Mouse (Mus musculus) MEL (cell line): ENCODE measurements at regions not wholly inside any gene's neighbourhood (a gene's known extent, or its start where the extent isn't known, plus 50 kb on each side); places are given as distances from the start of the nearest gene placed in this dataset.

ENCODE experiments used
- DNase-seq: peaks from one replicate; pipeline ENCODE4 v3.0.0; 2011; ENCODE audit warnings: low read depth, low spot score
- H3K27ac ChIP-seq: 2 replicates; pipeline ENCODE4 v1.5.1; 2012; ENCODE audit warnings: low read depth, mild to moderate bottlenecking, control low read depth, low read length, moderate library complexity; ENCODE audit not compliant: control insufficient read depth
- H3K27me3 ChIP-seq, 2 experiments: fragments of 150-350 bp in 1 of 2; sonication (generic) in 1 of 2; 2 replicates each; pipeline ENCODE4 v1.6.1; 2012; ENCODE audit warnings: low read length in 2 of 2, mild to moderate bottlenecking in 2 of 2, improper control_type of control experiment in 1 of 2, moderate library complexity in 1 of 2; ENCODE audit not compliant: insufficient read depth in 2 of 2, control insufficient read depth in 1 of 2
- H3K36me3 ChIP-seq, 2 experiments: 2 replicates each; pipeline ENCODE4 v1.6.1; 2012 to 2014; ENCODE audit warnings: low read length in 2 of 2, improper control_type of control experiment in 1 of 2, inconsistent platforms in 1 of 2, mild to moderate bottlenecking in 1 of 2; ENCODE audit not compliant: insufficient read depth in 2 of 2, control insufficient read depth in 1 of 2
- H3K4me1 ChIP-seq, 2 experiments: fragments of 150-350 bp in 1 of 2; sonication (generic) in 1 of 2; 2 replicates each; pipeline ENCODE4 v1.6.1; 2012; ENCODE audit warnings: low read length in 2 of 2, improper control_type of control experiment in 1 of 2, mild to moderate bottlenecking in 1 of 2; ENCODE audit not compliant: insufficient read depth in 2 of 2, control insufficient read depth in 1 of 2
- H3K4me3 ChIP-seq, 2 experiments: fragments of 150-350 bp in 1 of 2; sonication (generic) in 1 of 2; 2 replicates each; pipeline ENCODE4 v1.5.1; 2012; ENCODE audit warnings: low read depth in 2 of 2, low read length in 2 of 2, mild to moderate bottlenecking in 2 of 2, moderate library complexity in 2 of 2, control low read depth in 1 of 2, improper control_type of control experiment in 1 of 2; ENCODE audit not compliant: control insufficient read depth in 1 of 2, insufficient read depth in 1 of 2
- H3K79me2 ChIP-seq: 2 replicates; pipeline ENCODE4 v1.6.1; 2012; ENCODE audit warnings: mild to moderate bottlenecking, low read length, moderate library complexity; ENCODE audit not compliant: control insufficient read depth, poor library complexity, insufficient read depth
- H3K9ac ChIP-seq: 2 replicates; pipeline ENCODE4 v1.6.1; 2012; ENCODE audit warnings: low read depth, mild to moderate bottlenecking, control low read depth, low read length, moderate library complexity; ENCODE audit not compliant: control insufficient read depth, poor library complexity, severe bottlenecking
- H3K9me3 ChIP-seq: fragments of 150-350 bp; sonication (generic); replicated peaks from 2 replicates; pipeline ENCODE4 v1.6.1; 2012; ENCODE audit warnings: mild to moderate bottlenecking, low read length, improper control_type of control experiment, moderate library complexity; ENCODE audit not compliant: insufficient read depth
- BHLHE40 ChIP-seq: IDR thresholded peaks from 2 replicates; pipeline ENCODE4 v1.6.1; 2012; ENCODE audit warnings: low read depth, mild to moderate bottlenecking, inconsistent platforms, low read length, improper control_type of control experiment, borderline replicate concordance
- CHD2 ChIP-seq: IDR thresholded peaks from 2 replicates; pipeline ENCODE4 v1.6.1; 2011; ENCODE audit warnings: low read length, improper control_type of control experiment
- CTCF ChIP-seq, 3 experiments: IDR thresholded peaks in 2 of 3; conservative IDR thresholded peaks in 1 of 3; 2 replicates each; pipeline ENCODE4 v1.5.1; 2011 to 2012; ENCODE audit warnings: low read length in 3 of 3, low read depth in 2 of 3, mild to moderate bottlenecking in 2 of 3, improper control_type of control experiment in 1 of 3, inconsistent platforms in 1 of 3, mixed read lengths in 1 of 3, moderate library complexity in 1 of 3; ENCODE audit not compliant: control insufficient read depth in 1 of 3, insufficient read depth in 1 of 3, poor library complexity in 1 of 3, severe bottlenecking in 1 of 3
- E2F4 ChIP-seq: IDR thresholded peaks from 2 replicates; pipeline ENCODE4 v1.6.1; 2011; ENCODE audit warnings: low read depth, low read length, improper control_type of control experiment, borderline replicate concordance
- ETS1 ChIP-seq: IDR thresholded peaks from 2 replicates; pipeline ENCODE4 v1.6.1; 2012; ENCODE audit warnings: low read depth, mild to moderate bottlenecking, inconsistent platforms, low read length, improper control_type of control experiment, moderate library complexity
- GABPA ChIP-seq: IDR thresholded peaks from 2 replicates; pipeline ENCODE4 v1.6.1; 2012; ENCODE audit warnings: low read depth, mild to moderate bottlenecking, inconsistent platforms, low read length, improper control_type of control experiment, moderate library complexity
- GATA1 ChIP-seq: IDR thresholded peaks from 2 replicates; pipeline ENCODE4 v1.6.1; 2011; ENCODE audit warnings: low read depth, low read length, improper control_type of control experiment
- HCFC1 ChIP-seq: IDR thresholded peaks from 2 replicates; pipeline ENCODE4 v1.6.1; 2012; ENCODE audit warnings: low read depth, mild to moderate bottlenecking, inconsistent platforms, low read length, improper control_type of control experiment, moderate library complexity
- KAT2A ChIP-seq: conservative IDR thresholded peaks from 2 replicates; pipeline ENCODE4 v1.6.1; 2012; ENCODE audit warnings: low read depth, low read length, improper control_type of control experiment, inconsistent platforms
- MAZ ChIP-seq: IDR thresholded peaks from 2 replicates; pipeline ENCODE4 v1.6.1; 2012; ENCODE audit warnings: low read depth, mild to moderate bottlenecking, inconsistent platforms, low read length, improper control_type of control experiment
- MYB ChIP-seq: IDR thresholded peaks from 2 replicates; pipeline ENCODE4 v1.6.1; 2011; ENCODE audit warnings: mild to moderate bottlenecking, low read depth, low read length, improper control_type of control experiment
- NELFE ChIP-seq: IDR thresholded peaks from 2 replicates; pipeline ENCODE4 v1.6.1; 2011; ENCODE audit warnings: low read depth, low read length, improper control_type of control experiment
- POLR2A ChIP-seq, 2 experiments: IDR thresholded peaks; 2 replicates each; pipeline ENCODE4 v1.6.1; 2011 to 2012; ENCODE audit warnings: low read length in 2 of 2, mild to moderate bottlenecking in 2 of 2, control low read depth in 1 of 2, improper control_type of control experiment in 1 of 2, low read depth in 1 of 2, moderate library complexity in 1 of 2; ENCODE audit not compliant: control insufficient read depth in 1 of 2, insufficient read depth in 1 of 2, poor library complexity in 1 of 2
- POLR2AphosphoS5 ChIP-seq: IDR thresholded peaks from 2 replicates; pipeline ENCODE4 v1.6.1; 2012; ENCODE audit warnings: low read depth, borderline replicate concordance, mild to moderate bottlenecking, inconsistent platforms, low read length, moderate library complexity, mixed read lengths
- RCOR1 ChIP-seq: IDR thresholded peaks from 2 replicates; pipeline ENCODE4 v1.6.1; 2012; ENCODE audit warnings: low read depth, mild to moderate bottlenecking, inconsistent platforms, low read length, improper control_type of control experiment
- SIN3A ChIP-seq: IDR thresholded peaks from 2 replicates; pipeline ENCODE4 v1.6.1; 2012; ENCODE audit warnings: low read length, improper control_type of control experiment, inconsistent platforms
- TAL1 ChIP-seq: IDR thresholded peaks from 2 replicates; pipeline ENCODE4 v1.6.1; 2012; ENCODE audit warnings: mild to moderate bottlenecking, inconsistent platforms, low read length, moderate library complexity, mixed read lengths
- TCF12 ChIP-seq: IDR thresholded peaks from 2 replicates; pipeline ENCODE4 v1.6.1; 2014; ENCODE audit warnings: low read depth, mild to moderate bottlenecking, inconsistent platforms, low read length, improper control_type of control experiment, moderate library complexity
- UBTF ChIP-seq: IDR thresholded peaks from 2 replicates; pipeline ENCODE4 v1.6.1; 2012; ENCODE audit warnings: low read depth, mild to moderate bottlenecking, inconsistent platforms, low read length, improper control_type of control experiment, moderate library complexity, borderline replicate concordance; ENCODE audit not compliant: insufficient read depth
- USF1 ChIP-seq: IDR thresholded peaks from 2 replicates; pipeline ENCODE4 v1.6.1; 2014; ENCODE audit warnings: low read depth, mild to moderate bottlenecking, inconsistent platforms, low read length, improper control_type of control experiment, moderate library complexity
- ZC3H11A ChIP-seq: IDR thresholded peaks from 2 replicates; pipeline ENCODE4 v1.6.1; 2012; ENCODE audit warnings: low read depth, mild to moderate bottlenecking, inconsistent platforms, low read length, improper control_type of control experiment
- ZKSCAN1 ChIP-seq: IDR thresholded peaks from 2 replicates; pipeline ENCODE4 v1.6.1; 2012; ENCODE audit warnings: low read depth, mild to moderate bottlenecking, inconsistent platforms, low read length, improper control_type of control experiment, moderate library complexity
- ZNF384 ChIP-seq: IDR thresholded peaks from 2 replicates; pipeline ENCODE4 v1.6.1; 2012; ENCODE audit warnings: low read depth, mild to moderate bottlenecking, inconsistent platforms, low read length, improper control_type of control experiment

DNA sequence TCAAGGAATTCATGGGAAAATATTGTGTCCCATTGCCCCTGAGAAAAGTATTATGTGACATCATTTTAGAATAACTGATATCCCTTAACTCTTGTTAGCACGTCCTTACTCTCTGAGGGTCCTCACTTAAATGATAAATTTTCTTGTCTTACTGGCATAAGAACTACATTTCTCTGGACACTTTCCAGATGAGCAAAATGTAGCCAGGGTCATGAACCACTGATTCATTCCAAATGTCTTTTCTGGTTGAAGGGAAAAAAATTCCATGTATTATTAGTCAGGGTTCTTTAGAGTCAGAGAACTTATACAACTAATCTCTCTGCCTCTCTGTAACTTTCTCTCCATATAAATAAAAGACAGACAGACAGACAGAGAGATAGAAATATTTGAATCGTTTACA lies 143.5 kb downstream of the Zfp330 start:
- H3K4me1 ChIP-seq: no peaks in the 10 kb centered on the region
- no peaks in the 10 kb centered on the region for H3K9me3 ChIP-seq
- no peak overlapping the region for H3K4me3 ChIP-seq
- TF ChIP-seq BHLHE40 (no peak), ZC3H11A (no peak), ZKSCAN1 (no peak), TCF12 (no peak), POLR2A (IDR thresholded peaks at IDR 0.05; ENCODE audit: control insufficient read depth in 1 of 2, insufficient read depth in 1 of 2, low read depth in 1 of 2, low read length in 2 of 2, poor library complexity in 1 of 2) (no peak), TAL1 (no peak), CHD2 (no peak), MAZ (no peak)
- H3K36me3 ChIP-seq: no peaks in the 10 kb centered on the region
- no peaks in the 10 kb centered on the region for H3K27me3 ChIP-seq
- no peak overlapping the region for H3K27ac ChIP-seq
- H3K79me2 ChIP-seq: no peaks in the 10 kb centered on the region
- DNase-seq: no peak
- H3K9ac ChIP-seq: no peak overlapping the region

DNA sequence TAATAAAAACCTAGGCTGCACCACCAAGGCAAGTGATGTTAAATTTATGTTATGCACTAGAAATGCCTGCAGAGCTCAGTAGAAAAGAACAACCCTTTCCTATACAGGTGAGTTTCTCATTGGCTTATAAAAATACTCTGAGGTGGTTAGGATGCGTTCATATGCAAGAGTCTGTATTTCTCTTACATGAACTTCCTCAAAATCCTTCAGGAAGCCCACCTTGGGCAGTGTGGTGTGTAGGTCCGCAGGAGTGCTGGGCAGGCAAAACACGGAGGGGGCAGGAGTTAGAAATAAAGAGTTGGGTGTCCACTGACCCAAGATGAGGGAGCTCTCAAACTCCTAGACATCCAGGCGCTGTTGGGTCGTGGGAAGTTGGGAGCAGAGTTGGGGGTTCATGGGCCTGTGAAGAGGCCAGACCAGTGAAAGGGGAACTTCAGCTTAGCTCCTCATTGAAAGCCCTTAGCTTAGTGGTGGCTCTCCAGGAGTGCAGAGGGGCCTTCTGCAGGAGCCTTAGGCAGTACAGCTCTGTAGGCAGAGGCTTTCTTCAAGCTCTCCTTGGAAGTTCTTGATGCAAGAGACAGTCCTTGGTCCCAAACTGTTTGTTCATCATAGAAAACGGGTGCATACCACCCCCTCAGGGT lies 150.0 kb downstream of the Zfp330 start:
- H3K4me3 ChIP-seq: no peak overlapping the region
- TF ChIP-seq CTCF (IDR thresholded peaks at IDR 0.05 in 2 of 3, conservative IDR thresholded peaks at IDR 0.05 in 1 of 3; ENCODE audit: control insufficient read depth in 1 of 3, insufficient read depth in 1 of 3, low read depth in 2 of 3, low read length in 3 of 3, poor library complexity in 1 of 3, severe bottlenecking in 1 of 3) (no peak), MYB (no peak), BHLHE40 (no peak), NELFE (no peak), KAT2A (no peak), GATA1 (no peak), ZKSCAN1 (no peak)
- TF ChIP-seq, all 39 proteins: peak for 0

DNA sequence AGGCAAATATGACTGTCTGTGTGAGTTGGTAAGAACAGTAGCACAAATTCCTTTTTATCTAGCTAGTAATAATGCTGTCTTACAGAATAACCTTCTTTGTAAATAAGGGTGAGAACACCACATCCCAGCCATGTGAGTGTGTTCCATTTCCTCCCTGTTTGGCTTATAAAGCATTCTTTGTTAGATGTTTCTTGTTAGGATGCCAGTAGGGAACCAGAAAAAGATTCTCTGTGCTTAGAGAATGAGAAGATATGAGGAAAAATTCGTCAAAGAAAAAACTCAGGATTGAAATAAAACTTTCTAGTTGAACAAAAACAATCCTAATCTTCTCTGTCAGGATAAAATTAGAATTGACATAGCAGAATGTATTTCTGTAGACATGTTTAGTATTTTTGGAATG lies 155.3 kb downstream of the Zfp330 start:
- Histone ChIP-seq H3K27me3 (no peaks in the 10 kb centered on the region; a peak in 1 of 4 replicates), H3K9ac (no peak overlapping the region), H3K4me1 (no peaks in the 10 kb centered on the region), H3K27ac (no peak overlapping the region), H3K9me3 (no peaks in the 10 kb centered on the region), H3K4me3 (no peak overlapping the region), H3K36me3 (no peaks in the 10 kb centered on the region), H3K79me2 (no peaks in the 10 kb centered on the region)
- no peak for DNase-seq
- TF ChIP-seq HCFC1 (no peak), GABPA (no peak), ETS1 (no peak), USF1 (no peak), SIN3A (no peak), MYB (no peak), MAZ (no peak), UBTF (no peak), E2F4 (no peak), POLR2A (IDR thresholded peaks at IDR 0.05; ENCODE audit: control insufficient read depth in 1 of 2, insufficient read depth in 1 of 2, low read depth in 1 of 2, low read length in 2 of 2, poor library complexity in 1 of 2) (no peak), POLR2AphosphoS5 (no peak), ZNF384 (no peak), KAT2A (no peak), RCOR1 (no peak), GATA1 (no peak), ZKSCAN1 (no peak), CTCF (IDR thresholded peaks at IDR 0.05 in 2 of 3, conservative IDR thresholded peaks at IDR 0.05 in 1 of 3; ENCODE audit: control insufficient read depth in 1 of 3, insufficient read depth in 1 of 3, low read depth in 2 of 3, low read length in 3 of 3, poor library complexity in 1 of 3, severe bottlenecking in 1 of 3) (no peak), TAL1 (no peak)

More for the DNA sequence above, 150.0 kb downstream of the Zfp330 start:
- H3K27ac ChIP-seq: no peak overlapping the region
- H3K36me3 ChIP-seq: no peaks in the 10 kb centered on the region
- no peaks in the 10 kb centered on the region for H3K9me3 ChIP-seq
- H3K9ac ChIP-seq: no peak overlapping the region
- H3K4me1 ChIP-seq: no peaks in the 10 kb centered on the region
- H3K27me3 ChIP-seq: no peaks in the 10 kb centered on the region
- no peaks in the 10 kb centered on the region for H3K79me2 ChIP-seq
- DNase-seq: no peak
